Mouse (Mus musculus): ENCODE results near the gene Drosha. TPM values are rescaled to one million over a fixed set of nuclear protein-coding genes. Genes with fewer than 3 reads are reported as not detected.
"Not testable (repeated sequence)": the region's sequence is repeated elsewhere in the genome, so short reads cannot be mapped to it uniquely, and the experiment has no call there.

Gene Drosha
- polyA plus RNA-seq, 1 experiment from 2014 or later, result 41.8 TPM

DNA sequence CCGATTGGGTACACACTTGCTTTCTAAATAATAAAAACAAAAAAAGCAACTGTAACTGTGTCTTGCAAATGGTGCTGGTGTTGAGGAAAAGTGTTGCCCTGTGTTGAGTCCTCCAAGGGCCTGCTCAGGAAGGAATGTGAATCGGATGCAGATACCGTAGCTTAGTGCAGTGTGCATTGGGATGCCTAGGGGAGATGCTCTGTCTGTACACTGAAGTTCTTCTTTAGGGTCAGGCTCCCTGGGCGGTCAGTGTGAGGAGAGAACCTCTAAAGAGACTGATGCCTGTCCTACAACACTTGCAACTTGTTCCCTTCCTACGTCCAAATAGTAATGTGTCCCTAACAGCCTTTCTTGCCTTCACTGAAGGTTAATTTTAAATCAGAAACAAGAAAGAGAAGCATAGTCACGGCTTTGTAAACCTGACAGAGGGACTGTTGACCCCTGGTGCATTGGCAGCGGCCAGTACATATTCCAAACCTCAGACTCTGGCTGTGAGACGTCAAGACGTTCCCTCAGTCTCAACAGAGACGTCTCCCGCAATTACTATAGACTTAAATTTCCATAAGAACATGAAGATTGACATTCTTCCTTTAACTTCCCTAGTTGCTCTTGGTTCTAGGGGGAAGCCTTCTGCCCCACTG lies 94.8 kb downstream of the Drosha start:
- not testable (repeated sequence) for H3K4me1 ChIP-seq; H3K9me3 ChIP-seq (replicated peaks); ATAC-seq (ENCODE audit: low FRiP score); H3K9ac ChIP-seq (replicated peaks); H3K27me3 ChIP-seq (replicated peaks); H3K4me3 ChIP-seq (replicated peaks); H3K27ac ChIP-seq (replicated peaks); H3K4me2 ChIP-seq
- 92% methylated on average over 11 of the region's 11 CpGs for WGBS
- H3K36me3 ChIP-seq, result peaks cover 61% of the 10 kb centered on the region

DNA sequence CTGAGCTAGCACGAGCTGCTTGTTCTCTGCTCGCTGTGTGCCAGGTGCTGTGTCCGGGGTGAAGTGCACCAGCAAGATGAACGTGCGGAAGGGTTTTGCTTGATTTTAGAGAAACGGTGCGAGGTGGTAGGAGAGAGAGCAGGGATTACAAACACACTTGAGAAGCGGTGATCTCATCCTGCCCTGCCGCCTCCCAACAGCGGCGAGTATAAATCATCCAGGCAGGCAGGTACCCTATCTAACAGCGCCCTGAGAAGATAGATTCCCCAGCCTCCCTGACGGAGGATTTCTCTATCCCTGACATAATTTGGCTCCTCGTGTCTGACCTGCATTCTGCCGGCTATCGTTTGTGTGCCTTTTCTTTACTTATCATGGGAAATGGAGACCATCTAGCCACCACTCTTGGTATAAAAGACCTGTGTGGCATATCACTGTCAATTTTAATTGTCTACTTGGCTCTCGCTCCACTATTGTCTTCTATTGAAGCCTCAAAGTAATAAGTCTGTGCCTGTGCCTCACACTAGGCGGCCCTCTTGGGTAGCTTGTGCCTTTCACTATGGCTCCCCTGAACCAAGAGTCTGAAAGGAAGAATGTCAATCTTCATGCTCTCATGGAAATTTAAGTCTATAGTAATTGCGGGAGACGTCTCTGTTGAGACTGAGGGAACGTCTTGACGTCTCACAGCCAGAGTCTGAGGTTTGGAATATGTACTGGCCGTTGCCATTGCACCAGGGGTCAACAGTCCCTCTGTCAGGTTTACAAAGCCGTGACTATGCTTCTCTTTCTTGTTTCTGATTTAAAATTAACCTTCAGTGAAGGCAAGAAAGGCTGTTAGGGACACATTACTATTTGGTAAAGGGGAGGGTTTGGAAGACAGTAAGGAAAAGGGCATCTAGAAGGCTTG lies 95.6 kb downstream of the Drosha start:
- H3K4me2 ChIP-seq, result no peak overlapping the region
- H3K9me3 ChIP-seq (replicated peaks), result no peaks in the 10 kb centered on the region
- WGBS, result 76% methylated on average over 24 of the region's 24 CpGs
- H3K36me3 ChIP-seq, result peaks cover 64% of the 10 kb centered on the region
- peak; percentile 29; the same call in 1 of the 2 replicates for ATAC-seq (ENCODE audit: low FRiP score)
- H3K27me3 ChIP-seq (replicated peaks), result no peaks in the 10 kb centered on the region
- H3K4me3 ChIP-seq (replicated peaks), result no peak overlapping the region
- H3K9ac ChIP-seq (replicated peaks), result no peak overlapping the region
- H3K4me1 ChIP-seq, result no peaks in the 10 kb centered on the region
- no peak overlapping the region for H3K27ac ChIP-seq (replicated peaks)

DNA sequence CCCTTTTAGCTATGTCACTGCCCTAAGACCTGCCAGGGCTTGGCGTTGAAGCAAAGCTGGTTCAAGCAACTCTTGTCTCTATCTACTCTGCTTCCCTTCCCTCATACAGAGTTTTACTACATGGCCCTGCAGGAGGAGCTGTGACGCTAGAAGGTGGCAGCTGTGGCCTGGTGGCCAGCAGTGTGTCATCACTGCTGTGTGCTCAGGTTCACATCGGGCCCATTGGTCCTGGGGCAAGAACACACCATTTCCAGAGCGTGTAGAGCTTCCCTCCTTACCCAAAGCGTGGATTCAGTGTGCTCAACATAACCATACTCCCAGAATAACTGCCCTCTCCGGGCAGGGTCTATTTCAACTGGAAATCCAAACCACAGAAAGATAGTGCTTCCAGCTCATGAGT lies 97.3 kb downstream of the Drosha start:
- Histone ChIP-seq H3K9me3 (replicated peaks) (no peaks in the 10 kb centered on the region), H3K4me1 (no peaks in the 10 kb centered on the region), H3K9ac (replicated peaks) (no peak overlapping the region), H3K36me3 (peaks cover 62% of the 10 kb centered on the region), H3K27me3 (replicated peaks) (no peaks in the 10 kb centered on the region), H3K4me2 (no peak overlapping the region), H3K4me3 (replicated peaks) (no peak overlapping the region), H3K27ac (replicated peaks) (no peak overlapping the region)
- ATAC-seq (ENCODE audit: low FRiP score), result no peak
- 91% methylated on average over 6 of the region's 6 CpGs for WGBS

DNA sequence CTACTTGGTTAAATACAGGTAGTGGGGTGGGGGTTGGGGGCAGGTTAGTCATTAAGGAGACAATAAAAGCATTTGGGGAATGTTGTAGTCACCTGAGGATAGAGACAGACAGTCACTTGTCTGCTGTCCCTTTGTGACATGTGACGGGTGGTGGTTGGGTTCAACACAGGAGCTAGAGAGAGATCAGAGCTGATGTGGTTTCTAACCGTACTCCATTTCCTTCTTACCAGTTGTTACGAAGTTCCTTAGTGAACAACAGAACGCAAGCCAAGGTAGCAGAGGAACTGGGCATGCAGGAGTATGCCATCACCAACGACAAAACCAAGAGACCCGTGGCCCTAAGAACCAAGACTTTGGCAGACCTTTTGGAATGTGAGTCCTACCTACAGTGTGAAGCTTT lies 99.2 kb downstream of the Drosha start:
- peaks cover 58% of the 10 kb centered on the region for H3K36me3 ChIP-seq
- no peaks in the 10 kb centered on the region for H3K9me3 ChIP-seq (replicated peaks)

DNA sequence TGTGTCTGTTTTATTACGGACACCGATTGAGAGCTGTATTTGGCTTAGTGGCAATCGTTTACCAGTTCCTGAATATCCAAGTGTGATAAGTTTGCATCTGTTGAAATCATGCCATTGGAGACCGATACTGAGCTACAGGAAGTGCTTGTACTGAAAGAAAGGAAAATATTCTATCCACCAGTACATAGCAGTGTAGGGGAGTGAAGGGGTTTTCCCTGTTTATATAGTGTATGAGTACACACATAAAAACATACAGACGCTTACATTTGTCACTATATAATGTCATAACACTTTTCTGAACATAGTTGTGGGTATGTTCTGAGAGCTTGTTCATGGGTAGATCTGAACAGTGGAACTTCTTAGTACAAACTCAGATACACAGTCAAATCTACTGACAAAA lies 106.9 kb downstream of the Drosha start:
- Histone ChIP-seq H3K4me1 (no peaks in the 10 kb centered on the region), H3K36me3 (peaks cover 38% of the 10 kb centered on the region)

More for the DNA sequence above, 99.2 kb downstream of the Drosha start:
- Histone ChIP-seq H3K4me1 (no peaks in the 10 kb centered on the region), H3K27me3 (replicated peaks) (no peaks in the 10 kb centered on the region), H3K4me2 (no peak overlapping the region), H3K4me3 (replicated peaks) (no peak overlapping the region), H3K27ac (replicated peaks) (no peak overlapping the region), H3K9ac (replicated peaks) (no peak overlapping the region)
- no peak for ATAC-seq (ENCODE audit: low FRiP score)
- 95% methylated on average over 6 of the region's 6 CpGs for WGBS

DNA sequence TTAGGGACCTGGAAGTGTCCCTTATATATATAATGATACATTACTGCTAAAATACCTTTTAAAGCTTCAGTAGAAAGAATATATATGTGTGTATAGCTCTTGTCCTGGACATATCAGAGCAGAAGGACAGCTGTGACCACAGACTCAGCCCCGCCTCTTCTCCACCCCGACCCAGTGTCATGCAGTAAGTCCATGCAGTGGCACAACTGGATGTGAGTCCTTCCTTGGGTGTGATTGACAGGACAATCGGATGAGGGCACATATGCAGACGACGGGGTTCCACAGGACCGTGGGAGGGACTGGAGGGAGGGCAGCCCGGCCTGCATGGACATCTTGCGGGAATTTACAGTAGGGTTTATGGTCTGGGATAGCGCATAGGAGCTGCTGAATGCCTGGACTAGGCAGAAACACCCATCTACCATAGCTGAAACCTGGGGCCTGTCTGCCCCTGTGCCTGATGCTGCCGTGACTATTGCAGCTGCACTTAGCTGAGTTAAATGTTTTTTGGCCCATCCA lies 111.7 kb downstream of the Drosha start:
- no peak overlapping the region for H3K9ac ChIP-seq (replicated peaks)
- peaks cover 4% of the 10 kb centered on the region; the same call in 1 of the 2 replicates for H3K36me3 ChIP-seq
- no peak overlapping the region for H3K27ac ChIP-seq (replicated peaks)
- H3K4me1 ChIP-seq, result no peaks in the 10 kb centered on the region
- no peak overlapping the region for H3K4me2 ChIP-seq
- no peak overlapping the region for H3K4me3 ChIP-seq (replicated peaks)
- 96% methylated on average over 10 of the region's 10 CpGs for WGBS
- no peak for ATAC-seq (ENCODE audit: low FRiP score)
- H3K27me3 ChIP-seq (replicated peaks), result no peaks in the 10 kb centered on the region
- no peaks in the 10 kb centered on the region for H3K9me3 ChIP-seq (replicated peaks)

More for the DNA sequence above, 106.9 kb downstream of the Drosha start:
- H3K4me2 ChIP-seq, result no peak overlapping the region
- H3K27ac ChIP-seq (replicated peaks), result no peak overlapping the region
- no peaks in the 10 kb centered on the region for H3K9me3 ChIP-seq (replicated peaks)
- no peak overlapping the region for H3K4me3 ChIP-seq (replicated peaks)
- WGBS, result 91% methylated on average over 5 of the region's 5 CpGs
- H3K9ac ChIP-seq (replicated peaks), result no peak overlapping the region
- ATAC-seq (ENCODE audit: low FRiP score), result no peak
- no peaks in the 10 kb centered on the region for H3K27me3 ChIP-seq (replicated peaks)

DNA sequence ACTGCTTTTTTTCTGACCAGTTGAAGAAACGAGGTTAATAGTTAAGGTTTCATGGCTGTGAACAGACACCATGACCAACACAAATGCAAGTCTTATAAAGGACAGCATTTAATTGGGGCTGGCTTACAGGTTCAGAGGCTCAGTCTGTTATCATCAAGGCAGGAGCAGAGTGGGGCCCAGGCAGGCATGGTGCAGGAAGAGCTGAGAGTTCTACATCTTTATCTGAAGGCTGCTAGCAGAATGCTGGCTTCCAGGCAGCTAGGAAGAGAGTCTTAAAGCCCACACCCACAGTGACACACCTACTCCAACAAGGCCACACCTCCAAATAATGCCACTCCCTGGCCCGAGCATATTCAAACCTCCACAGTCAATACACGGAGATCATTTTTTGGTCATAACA lies 112.7 kb downstream of the Drosha start:
- not testable (repeated sequence) for H3K4me1 ChIP-seq; H3K4me3 ChIP-seq (replicated peaks); H3K36me3 ChIP-seq; H3K27ac ChIP-seq (replicated peaks); H3K27me3 ChIP-seq (replicated peaks); H3K9me3 ChIP-seq (replicated peaks); H3K4me2 ChIP-seq; ATAC-seq (ENCODE audit: low FRiP score); H3K9ac ChIP-seq (replicated peaks)
- WGBS, result 90% methylated on average over 3 of the region's 3 CpGs

DNA sequence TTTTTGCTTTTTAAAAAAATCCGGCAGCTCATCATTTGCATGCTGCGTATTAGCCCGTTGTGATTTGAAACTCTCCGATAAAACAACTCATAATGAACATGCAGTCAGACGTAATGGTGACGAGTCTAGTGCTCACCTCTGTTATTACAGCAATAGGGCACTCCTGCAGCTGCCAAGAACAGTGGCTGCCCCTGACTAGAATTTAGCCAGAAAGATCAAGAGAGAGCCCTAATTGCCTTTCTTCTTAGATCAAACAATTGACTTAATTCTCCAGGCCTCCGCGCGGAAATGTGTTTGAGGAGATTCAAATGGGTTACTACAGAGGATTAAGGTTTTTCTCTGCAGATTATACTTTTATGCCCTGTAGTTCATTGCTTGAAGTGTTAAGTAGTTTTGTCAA lies 116.5 kb downstream of the Drosha start:
- Histone ChIP-seq H3K27me3 (replicated peaks) (no peaks in the 10 kb centered on the region), H3K9me3 (replicated peaks) (no peaks in the 10 kb centered on the region), H3K4me2 (no peak overlapping the region), H3K4me3 (replicated peaks) (no peak overlapping the region), H3K4me1 (no peaks in the 10 kb centered on the region), H3K36me3 (peaks cover 4% of the 10 kb centered on the region; the same call in 1 of the 2 replicates), H3K27ac (replicated peaks) (no peak overlapping the region), H3K9ac (replicated peaks) (no peak overlapping the region)
- no peak for ATAC-seq (ENCODE audit: low FRiP score)
- WGBS, result 53% methylated on average over 9 of the region's 9 CpGs

DNA sequence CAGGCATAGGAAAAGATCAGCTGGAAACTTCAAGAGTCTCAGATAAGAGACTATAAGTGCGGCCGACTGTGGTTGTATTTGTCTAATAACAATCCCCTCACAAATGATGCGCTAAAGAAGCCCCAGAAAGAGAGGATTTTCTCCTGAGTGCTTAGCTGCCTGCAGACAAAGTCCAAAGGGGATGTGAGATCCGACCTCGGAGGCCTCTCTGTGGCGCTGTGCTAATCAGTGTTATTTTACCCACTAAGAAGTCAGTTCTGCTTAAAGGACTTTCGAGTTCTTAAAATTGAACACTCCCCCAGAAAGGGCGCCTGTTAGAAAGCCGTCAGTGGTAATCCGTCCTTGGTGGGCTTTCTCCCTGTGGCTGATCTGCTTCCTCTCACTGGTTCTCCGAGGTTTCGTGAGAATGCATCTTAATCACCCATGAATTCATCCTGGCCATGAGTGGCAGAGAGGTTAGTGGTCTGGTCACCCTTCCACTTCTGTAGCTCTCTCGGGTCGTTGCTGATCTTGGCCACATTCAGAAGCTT lies 117.1 kb downstream of the Drosha start:
- ATAC-seq (ENCODE audit: low FRiP score), result no peak
- Histone ChIP-seq H3K9me3 (replicated peaks) (no peaks in the 10 kb centered on the region), H3K27ac (replicated peaks) (no peak overlapping the region), H3K36me3 (no peaks in the 10 kb centered on the region), H3K27me3 (replicated peaks) (no peaks in the 10 kb centered on the region), H3K4me3 (replicated peaks) (no peak overlapping the region), H3K4me2 (no peak overlapping the region), H3K4me1 (no peaks in the 10 kb centered on the region), H3K9ac (replicated peaks) (no peak overlapping the region)
- 59% methylated on average over 14 of the region's 14 CpGs for WGBS

DNA sequence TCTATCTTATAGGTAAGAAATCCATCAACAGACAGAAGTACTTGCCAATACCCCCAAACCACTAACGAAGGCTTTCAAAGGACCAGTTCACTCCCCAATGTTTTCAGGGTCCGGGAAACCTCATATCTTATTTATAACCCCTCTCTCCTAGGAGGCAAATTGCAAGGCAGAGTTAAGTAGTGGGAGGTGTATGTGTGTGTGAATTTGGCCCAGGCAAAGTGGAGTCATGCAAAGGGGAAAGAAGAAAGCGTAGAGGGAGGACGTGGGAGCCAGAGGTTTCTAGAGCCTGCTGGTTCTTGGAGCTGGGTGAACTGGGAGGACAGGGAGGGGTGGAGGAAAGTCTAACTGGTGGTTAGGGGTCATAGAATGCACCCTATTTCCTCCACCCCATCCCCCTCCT lies 117.8 kb downstream of the Drosha start:
- no peak for ATAC-seq (ENCODE audit: low FRiP score)

DNA sequence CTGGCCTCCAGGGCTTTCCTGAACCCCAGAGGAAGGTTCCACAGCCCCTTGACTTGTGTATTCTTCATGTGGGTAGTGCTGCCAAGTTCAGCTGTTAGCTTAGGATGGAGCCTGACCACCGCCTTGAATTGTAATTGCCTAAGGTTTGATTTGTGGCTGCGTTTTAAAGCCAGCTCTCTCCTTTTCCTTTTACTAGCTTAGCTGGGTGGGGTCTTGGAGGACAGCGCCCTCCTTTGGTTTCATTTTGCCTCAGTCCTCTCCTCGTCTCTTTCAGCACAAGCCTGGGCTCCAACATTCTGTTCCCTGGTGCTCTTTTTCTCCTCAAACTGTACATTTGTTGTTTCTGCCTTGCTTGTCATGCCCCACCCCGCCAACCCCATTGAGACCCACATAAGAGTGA lies 133.4 kb downstream of the Drosha start:
- ATAC-seq (ENCODE audit: low FRiP score), result no peak
- Histone ChIP-seq H3K9ac (replicated peaks) (no peak overlapping the region), H3K27ac (replicated peaks) (no peak overlapping the region), H3K27me3 (replicated peaks) (no peaks in the 10 kb centered on the region), H3K4me1 (no peaks in the 10 kb centered on the region), H3K4me2 (no peak overlapping the region), H3K9me3 (replicated peaks) (peaks cover 9% of the 10 kb centered on the region; the same call in 1 of the 2 replicates), H3K4me3 (replicated peaks) (no peak overlapping the region), H3K36me3 (no peaks in the 10 kb centered on the region)
- WGBS, result 76% methylated on average over 5 of the region's 5 CpGs

More for the DNA sequence above, 117.8 kb downstream of the Drosha start:
- H3K4me3 ChIP-seq (replicated peaks), result no peak overlapping the region
- no peak overlapping the region for H3K27ac ChIP-seq (replicated peaks)
- H3K4me2 ChIP-seq, result no peak overlapping the region
- 81% methylated on average over 4 of the region's 4 CpGs for WGBS
- H3K9ac ChIP-seq (replicated peaks), result no peak overlapping the region
- H3K9me3 ChIP-seq (replicated peaks), result no peaks in the 10 kb centered on the region
- no peaks in the 10 kb centered on the region for H3K27me3 ChIP-seq (replicated peaks)
- no peaks in the 10 kb centered on the region for H3K4me1 ChIP-seq
- no peaks in the 10 kb centered on the region for H3K36me3 ChIP-seq

Data from neural tube, embryonic 15.5 days (tissue).